Mouse (Mus musculus) C2C12 (cell line): Measurements from ENCODE around the gene Midn.

Experiments used
- CEBPB ChIP-seq: IDR thresholded peaks from one replicate; pipeline ENCODE4 v1.6.1; 2011; ENCODE audit warnings: low read depth, mild to moderate bottlenecking, control low read depth, moderate library complexity
- CTCF ChIP-seq: IDR thresholded peaks from one replicate; pipeline ENCODE4 v1.5.1; 2011; ENCODE audit not compliant: control insufficient read depth, insufficient read depth, insufficient read length
- FOSL1 ChIP-seq: IDR thresholded peaks from one replicate; pipeline ENCODE4 v1.8.0; 2011; ENCODE audit warnings: mild to moderate bottlenecking, low read length; ENCODE audit not compliant: poor library complexity, insufficient read depth, severe bottlenecking
- MAX ChIP-seq: IDR thresholded peaks from one replicate; pipeline ENCODE4 v1.6.1; 2011; ENCODE audit warnings: mild to moderate bottlenecking, control low read depth
- MYOG ChIP-seq: IDR thresholded peaks from one replicate; pipeline ENCODE4 v1.6.1; 2011; ENCODE audit not compliant: control insufficient read depth, insufficient read length; ENCODE audit errors: extremely low read depth
- USF1 ChIP-seq: IDR thresholded peaks from one replicate; pipeline ENCODE4 v1.6.1; 2011; ENCODE audit warnings: low read depth, mild to moderate bottlenecking, control low read depth, moderate library complexity

GRCm38 (mm10) chr10:80167460-80168037 is 19.5 kb downstream of the Midn start:
- no peak for TF ChIP-seq CTCF
- no peak for TF ChIP-seq CEBPB
- peak; percentile 3 for TF ChIP-seq USF1
- no peak for TF ChIP-seq FOSL1
- TF ChIP-seq MYOG = no peak
- peak; percentile 44 for TF ChIP-seq MAX
